Mouse (Mus musculus) testis, adult 2 months (tissue): ENCODE measurements around the gene Pax6.

ENCODE experiments used
- CTCF ChIP-seq: fragments of 200-500 bp; IDR thresholded peaks from 2 replicates; pipeline ENCODE4 v1.5.1; 2012; ENCODE audit warnings: low read depth, mild to moderate bottlenecking, inconsistent platforms, low read length, moderate library complexity; ENCODE audit not compliant: control insufficient read depth, insufficient read depth, insufficient replicate concordance
- POLR2A ChIP-seq: fragments of 200-500 bp; IDR thresholded peaks from 2 replicates; pipeline ENCODE4 v1.6.1; 2012; ENCODE audit warnings: low read depth, mild to moderate bottlenecking, inconsistent platforms, low read length, moderate library complexity; ENCODE audit not compliant: control insufficient read depth

DNA sequence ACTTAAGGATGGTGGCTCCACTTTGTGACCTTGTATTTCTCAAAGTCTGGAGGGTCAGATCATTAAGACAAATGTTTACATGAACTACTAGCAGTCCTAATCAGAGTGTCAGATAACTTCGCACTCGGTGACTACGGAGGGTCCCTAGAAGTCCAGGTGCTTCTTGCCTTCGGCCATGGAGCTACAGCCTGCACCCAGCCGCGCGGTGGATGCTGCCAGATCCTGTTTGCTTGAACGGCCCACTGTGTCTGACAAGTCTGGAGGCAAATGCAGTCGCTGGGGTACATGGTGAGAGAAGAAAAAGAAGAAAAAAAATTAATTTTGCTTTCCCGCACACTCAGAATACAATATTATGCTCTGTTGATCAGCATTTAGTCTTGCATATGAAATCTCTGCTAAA is 33.9 kb downstream of the Pax6 start:
- no peak for TF ChIP-seq POLR2A
- TF ChIP-seq CTCF = no peak
